Mouse (Mus musculus): ENCODE results near the gene Esm1. TPM values are rescaled to one million over a fixed set of nuclear protein-coding genes. Genes with fewer than 3 reads are reported as not detected.

Gene Esm1
- polyA plus RNA-seq, 1 experiment from 2014 or later: 1.6 TPM

GRCm38 (mm10) chr13:113199331-113199730, 10.1 kb upstream of the Esm1 start:
- no peak overlapping the region for H3K9ac ChIP-seq (ENCODE audit: low read length)
- H3K27me3 ChIP-seq (ENCODE audit: control insufficient read depth, insufficient read depth, low read depth, low read length): no peaks in the 10 kb centered on the region
- ATAC-seq (ENCODE audit: low read depth): no peak
- H3K27ac ChIP-seq (ENCODE audit: low read length): no peak overlapping the region
- no peak overlapping the region for H3K4me3 ChIP-seq (ENCODE audit: low read length)
- no peaks in the 10 kb centered on the region for H3K36me3 ChIP-seq (ENCODE audit: control insufficient read depth, insufficient read depth, low read length)
- no peaks in the 10 kb centered on the region for H3K9me3 ChIP-seq (ENCODE audit: control insufficient read depth, low read length)
- H3K4me1 ChIP-seq (replicated peaks; ENCODE audit: control insufficient read depth, insufficient read depth, low read length): no peaks in the 10 kb centered on the region
- 66% methylated on average over 3 of the region's 3 CpGs for WGBS
- no peak overlapping the region for H3K4me2 ChIP-seq (ENCODE audit: low read depth, low read length)

GRCm38 (mm10) chr13:113200726-113201125, 8.7 kb upstream of the Esm1 start:
- H3K9me3 ChIP-seq (ENCODE audit: control insufficient read depth, low read length): no peaks in the 10 kb centered on the region
- no peak overlapping the region for H3K4me2 ChIP-seq (ENCODE audit: low read depth, low read length)
- no peaks in the 10 kb centered on the region for H3K4me1 ChIP-seq (replicated peaks; ENCODE audit: control insufficient read depth, insufficient read depth, low read length)
- 64% methylated on average over 8 of the region's 8 CpGs for WGBS
- H3K27ac ChIP-seq (ENCODE audit: low read length): no peak overlapping the region
- no peak overlapping the region for H3K9ac ChIP-seq (ENCODE audit: low read length)
- no peaks in the 10 kb centered on the region for H3K27me3 ChIP-seq (ENCODE audit: control insufficient read depth, insufficient read depth, low read depth, low read length)
- H3K36me3 ChIP-seq (ENCODE audit: control insufficient read depth, insufficient read depth, low read length): no peaks in the 10 kb centered on the region
- no peak overlapping the region for H3K4me3 ChIP-seq (ENCODE audit: low read length)
- no peak for ATAC-seq (ENCODE audit: low read depth)

- Histone ChIP-seq H3K27me3 (ENCODE audit: control insufficient read depth, insufficient read depth, low read depth, low read length) (no peaks in the 10 kb centered on the region), H3K27ac (ENCODE audit: low read length) (no peak overlapping the region), H3K9ac (ENCODE audit: low read length) (no peak overlapping the region), H3K4me3 (ENCODE audit: low read length) (no peak overlapping the region), H3K36me3 (ENCODE audit: control insufficient read depth, insufficient read depth, low read length) (no peaks in the 10 kb centered on the region), H3K9me3 (ENCODE audit: control insufficient read depth, low read length) (no peaks in the 10 kb centered on the region), H3K4me1 (replicated peaks; ENCODE audit: control insufficient read depth, insufficient read depth, low read length) (no peaks in the 10 kb centered on the region), H3K4me2 (ENCODE audit: low read depth, low read length) (no peak overlapping the region)
- no peak for ATAC-seq (ENCODE audit: low read depth)
- WGBS: 81% methylated on average over 2 of the region's 2 CpGs
Observed at GRCm38 (mm10) chr13:113201631-113202030, 7.8 kb upstream of the Esm1 start.

GRCm38 (mm10) chr13:113202184-113202583, 7.3 kb upstream of the Esm1 start:
- 52% methylated on average over 4 of the region's 4 CpGs for WGBS

GRCm38 (mm10) chr13:113203146-113203545, 6.3 kb upstream of the Esm1 start:
- H3K27me3 ChIP-seq (ENCODE audit: control insufficient read depth, insufficient read depth, low read depth, low read length): no peaks in the 10 kb centered on the region
- WGBS: 34% methylated on average over 5 of the region's 5 CpGs
- H3K27ac ChIP-seq (ENCODE audit: low read length): no peak overlapping the region
- H3K4me1 ChIP-seq (replicated peaks; ENCODE audit: control insufficient read depth, insufficient read depth, low read length): no peaks in the 10 kb centered on the region
- no peak overlapping the region for H3K9ac ChIP-seq (ENCODE audit: low read length)
- H3K36me3 ChIP-seq (ENCODE audit: control insufficient read depth, insufficient read depth, low read length): no peaks in the 10 kb centered on the region
- no peak overlapping the region for H3K4me2 ChIP-seq (ENCODE audit: low read depth, low read length)
- no peaks in the 10 kb centered on the region for H3K9me3 ChIP-seq (ENCODE audit: control insufficient read depth, low read length)
- ATAC-seq (ENCODE audit: low read depth): no peak
- H3K4me3 ChIP-seq (ENCODE audit: low read length): no peak overlapping the region

More at GRCm38 (mm10) chr13:113202184-113202583, 7.3 kb upstream of the Esm1 start:
- ATAC-seq (ENCODE audit: low read depth): no peak
- no peak overlapping the region for H3K27ac ChIP-seq (ENCODE audit: low read length)
- no peaks in the 10 kb centered on the region for H3K36me3 ChIP-seq (ENCODE audit: control insufficient read depth, insufficient read depth, low read length)
- no peak overlapping the region for H3K9ac ChIP-seq (ENCODE audit: low read length)
- H3K9me3 ChIP-seq (ENCODE audit: control insufficient read depth, low read length): no peaks in the 10 kb centered on the region
- no peaks in the 10 kb centered on the region for H3K27me3 ChIP-seq (ENCODE audit: control insufficient read depth, insufficient read depth, low read depth, low read length)
- H3K4me3 ChIP-seq (ENCODE audit: low read length): no peak overlapping the region
- H3K4me2 ChIP-seq (ENCODE audit: low read depth, low read length): no peak overlapping the region
- H3K4me1 ChIP-seq (replicated peaks; ENCODE audit: control insufficient read depth, insufficient read depth, low read length): no peaks in the 10 kb centered on the region

GRCm38 (mm10) chr13:113205346-113205745, 4.1 kb upstream of the Esm1 start:
- H3K4me1 ChIP-seq (replicated peaks; ENCODE audit: control insufficient read depth, insufficient read depth, low read length): 0 out of 2 replicates have a peak, but pooled peaks cover 3% of the 10 kb centered on the region
- H3K36me3 ChIP-seq (ENCODE audit: control insufficient read depth, insufficient read depth, low read length): no peaks in the 10 kb centered on the region
- H3K9me3 ChIP-seq (ENCODE audit: control insufficient read depth, low read length): no peaks in the 10 kb centered on the region
- no peak overlapping the region for H3K4me3 ChIP-seq (ENCODE audit: low read length)
- no peak overlapping the region for H3K27ac ChIP-seq (ENCODE audit: low read length)
- no peak overlapping the region for H3K4me2 ChIP-seq (ENCODE audit: low read depth, low read length)
- H3K27me3 ChIP-seq (ENCODE audit: control insufficient read depth, insufficient read depth, low read depth, low read length): no peaks in the 10 kb centered on the region; the same call in 1 of the 2 replicates
- WGBS: 69% methylated on average over 5 of the region's 5 CpGs
- no peak overlapping the region for H3K9ac ChIP-seq (ENCODE audit: low read length)
- no peak for ATAC-seq (ENCODE audit: low read depth)

GRCm38 (mm10) chr13:113211345-113211744, 1.9 kb downstream of the Esm1 start:
- no peak overlapping the region for H3K4me3 ChIP-seq (ENCODE audit: low read length)
- no peak for ATAC-seq (ENCODE audit: low read depth)
- no peak overlapping the region for H3K27ac ChIP-seq (ENCODE audit: low read length)
- H3K9ac ChIP-seq (ENCODE audit: low read length): no peak overlapping the region
- H3K36me3 ChIP-seq (ENCODE audit: control insufficient read depth, insufficient read depth, low read length): no peaks in the 10 kb centered on the region
- no peaks in the 10 kb centered on the region for H3K9me3 ChIP-seq (ENCODE audit: control insufficient read depth, low read length)
- 0 out of 2 replicates have a peak, but pooled peaks cover 3% of the 10 kb centered on the region for H3K4me1 ChIP-seq (replicated peaks; ENCODE audit: control insufficient read depth, insufficient read depth, low read length)
- 63% methylated on average over 15 of the region's 15 CpGs for WGBS
- no peaks in the 10 kb centered on the region; the same call in 1 of the 2 replicates for H3K27me3 ChIP-seq (ENCODE audit: control insufficient read depth, insufficient read depth, low read depth, low read length)
- H3K4me2 ChIP-seq (ENCODE audit: low read depth, low read length): no peak overlapping the region

GRCm38 (mm10) chr13:113212401-113212800, 2.9 kb downstream of the Esm1 start:
- H3K9me3 ChIP-seq (ENCODE audit: control insufficient read depth, low read length): no peaks in the 10 kb centered on the region

GRCm38 (mm10) chr13:113213865-113214264, 4.4 kb downstream of the Esm1 start:
- Histone ChIP-seq H3K4me1 (replicated peaks; ENCODE audit: control insufficient read depth, insufficient read depth, low read length) (0 out of 2 replicates have a peak, but pooled peaks cover 3% of the 10 kb centered on the region), H3K4me2 (ENCODE audit: low read depth, low read length) (no peak overlapping the region), H3K9me3 (ENCODE audit: control insufficient read depth, low read length) (no peaks in the 10 kb centered on the region), H3K27ac (ENCODE audit: low read length) (no peak overlapping the region), H3K9ac (ENCODE audit: low read length) (no peak overlapping the region), H3K36me3 (ENCODE audit: control insufficient read depth, insufficient read depth, low read length) (no peaks in the 10 kb centered on the region), H3K27me3 (ENCODE audit: control insufficient read depth, insufficient read depth, low read depth, low read length) (no peaks in the 10 kb centered on the region; the same call in 1 of the 2 replicates), H3K4me3 (ENCODE audit: low read length) (no peak overlapping the region)
- ATAC-seq (ENCODE audit: low read depth): no peak
- WGBS: 97% methylated on average over 3 of the region's 3 CpGs

More at GRCm38 (mm10) chr13:113212401-113212800, 2.9 kb downstream of the Esm1 start:
- Histone ChIP-seq H3K36me3 (ENCODE audit: control insufficient read depth, insufficient read depth, low read length) (no peaks in the 10 kb centered on the region), H3K4me1 (replicated peaks; ENCODE audit: control insufficient read depth, insufficient read depth, low read length) (0 out of 2 replicates have a peak, but pooled peaks cover 3% of the 10 kb centered on the region), H3K4me2 (ENCODE audit: low read depth, low read length) (no peak overlapping the region), H3K9ac (ENCODE audit: low read length) (no peak overlapping the region), H3K27me3 (ENCODE audit: control insufficient read depth, insufficient read depth, low read depth, low read length) (no peaks in the 10 kb centered on the region; the same call in 1 of the 2 replicates), H3K27ac (ENCODE audit: low read length) (no peak overlapping the region), H3K4me3 (ENCODE audit: low read length) (no peak overlapping the region)
- WGBS: 49% methylated on average over 3 of the region's 3 CpGs
- ATAC-seq (ENCODE audit: low read depth): no peak

- Histone ChIP-seq H3K27ac (ENCODE audit: low read length) (no peak overlapping the region), H3K4me1 (replicated peaks; ENCODE audit: control insufficient read depth, insufficient read depth, low read length) (peaks cover 2% of the 10 kb centered on the region; the same call in 1 of the 2 replicates), H3K27me3 (ENCODE audit: control insufficient read depth, insufficient read depth, low read depth, low read length) (no peaks in the 10 kb centered on the region), H3K4me3 (ENCODE audit: low read length) (no peak overlapping the region), H3K9me3 (ENCODE audit: control insufficient read depth, low read length) (no peaks in the 10 kb centered on the region), H3K36me3 (ENCODE audit: control insufficient read depth, insufficient read depth, low read length) (no peaks in the 10 kb centered on the region), H3K4me2 (ENCODE audit: low read depth, low read length) (no peak overlapping the region), H3K9ac (ENCODE audit: low read length) (no peak overlapping the region)
- no peak for ATAC-seq (ENCODE audit: low read depth)
- 65% methylated on average over 6 of the region's 6 CpGs for WGBS
Observed at GRCm38 (mm10) chr13:113221851-113222250, 12.4 kb downstream of the Esm1 start.

All from lung, embryonic 16.5 days (tissue).